Mouse (Mus musculus): Measurements from ENCODE around the gene Olfr643. TPM values are rescaled to one million over a fixed set of nuclear protein-coding genes. Genes with fewer than 3 reads are reported as not detected.

The Olfr643 gene
- not detected in 2 replicates for polyA plus RNA-seq (2012; rRNA removed)

DNA sequence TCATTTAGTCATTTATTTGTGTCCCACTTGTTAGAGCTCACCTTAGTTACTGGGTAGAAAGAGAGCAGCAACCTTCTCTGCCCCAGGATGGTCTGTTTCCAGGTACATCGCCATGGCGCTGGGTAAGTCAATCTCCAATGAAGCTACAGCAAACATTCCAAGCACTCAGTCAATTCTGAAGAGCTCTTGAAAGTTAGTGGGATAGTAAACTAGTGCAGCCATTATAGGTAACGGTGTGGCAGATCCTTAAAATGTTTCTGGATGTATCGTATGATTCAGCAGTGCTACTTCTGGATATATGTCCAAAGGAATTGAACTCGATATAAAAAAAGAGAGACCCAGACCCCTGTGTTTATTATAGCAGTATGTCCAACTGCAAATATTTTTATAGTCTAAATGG, at the start of gene Olfr643:
Gene Olfr643 (minus strand): TSS at position 101 of the 400 bp plus-strand sequence.
- DNase-seq (ENCODE audit: extremely low spot score in 1 of 2, low spot score in 1 of 2): no peak

GRCm38 (mm10) chr7:104183292-104183691, 46.1 kb upstream of the Olfr643 start, which contains the start of gene Olfr648:
TSS of gene Olfr648 (minus strand) at chr7:104183392.
- DNase-seq (ENCODE audit: extremely low spot score in 1 of 2, low spot score in 1 of 2): no peak

DNA sequence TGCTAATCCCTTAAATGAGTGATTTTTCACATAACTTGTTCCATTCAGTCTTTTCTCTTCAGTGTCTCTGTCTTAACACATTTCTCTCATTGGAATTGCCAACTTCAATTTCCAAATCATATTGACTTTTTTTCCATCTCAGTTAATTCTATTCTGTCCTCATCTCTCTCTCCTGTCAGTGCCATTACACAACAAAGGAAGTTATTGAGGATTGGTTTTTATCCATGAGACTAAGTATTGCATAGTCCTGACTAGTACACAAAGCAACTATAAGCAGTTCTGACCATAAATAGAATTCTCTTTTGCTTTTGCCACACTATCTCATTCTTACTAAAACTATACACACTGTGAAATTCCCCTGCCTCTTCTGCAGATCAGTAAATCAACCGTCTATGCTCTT, 41.9 kb upstream of the Olfr643 start:
- no peak for DNase-seq (ENCODE audit: extremely low spot score in 1 of 2, low spot score in 1 of 2)

- DNase-seq (ENCODE audit: extremely low spot score in 1 of 2, low spot score in 1 of 2): no peak
Observed at GRCm38 (mm10) chr7:104178422-104179054, 41.3 kb upstream of the Olfr643 start.

GRCm38 (mm10) chr7:104175085-104175484, 37.9 kb upstream of the Olfr643 start:
- no peak for DNase-seq (ENCODE audit: extremely low spot score in 1 of 2, low spot score in 1 of 2)

DNA sequence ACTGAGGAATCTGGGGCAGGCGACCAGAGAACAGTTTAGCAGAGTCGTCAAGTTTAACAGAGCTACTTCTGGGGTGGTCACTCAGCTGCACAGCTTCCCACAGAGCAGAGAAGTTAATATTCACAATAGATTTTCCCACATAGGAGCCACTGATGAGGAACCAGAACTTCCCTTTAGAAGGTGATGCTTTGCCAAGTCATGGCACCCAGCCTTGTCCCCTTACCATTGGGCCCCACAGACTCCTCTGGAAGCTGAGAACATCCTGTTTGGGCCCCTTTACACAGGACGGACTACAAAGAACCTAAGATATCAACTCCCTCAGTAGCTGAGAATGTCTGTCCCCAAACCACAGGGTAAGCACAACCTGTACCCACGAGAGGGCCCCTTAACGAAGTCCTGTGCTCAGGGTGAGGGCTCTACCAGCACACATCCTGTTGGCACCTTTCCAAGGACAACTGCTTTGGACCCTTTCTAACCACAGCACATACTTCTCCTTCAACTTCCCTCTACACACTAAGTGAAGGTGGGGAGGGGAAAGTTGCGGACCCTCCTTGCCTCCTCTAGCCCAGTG, 32.5 kb upstream of the Olfr643 start:
- no peak for DNase-seq (ENCODE audit: extremely low spot score in 1 of 2, low spot score in 1 of 2)

DNA sequence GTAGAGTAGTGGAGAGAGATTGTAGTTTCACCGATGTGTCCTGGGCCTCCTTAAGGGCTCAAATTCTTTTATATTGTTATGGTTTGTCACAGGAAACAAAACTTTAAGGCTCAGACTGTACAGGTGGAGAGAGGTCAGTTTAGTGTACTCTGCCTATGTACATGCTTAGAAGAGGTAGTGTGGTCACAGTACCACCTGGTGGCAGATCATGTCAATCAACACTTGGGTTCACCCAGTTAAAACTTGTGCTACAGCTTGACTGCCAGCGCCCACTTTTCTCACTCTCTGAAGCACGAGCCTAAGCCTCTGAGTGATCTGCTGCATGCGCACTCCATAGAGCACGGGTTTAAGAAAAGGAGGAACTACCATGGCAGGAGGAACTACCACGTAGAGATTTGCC, 29.9 kb upstream of the Olfr643 start:
- DNase-seq (ENCODE audit: extremely low spot score in 1 of 2, low spot score in 1 of 2): no peak

- DNase-seq (ENCODE audit: extremely low spot score in 1 of 2, low spot score in 1 of 2): no peak
Observed at GRCm38 (mm10) chr7:104150456-104150855, 13.3 kb upstream of the Olfr643 start, which contains the start of gene Ubqlnl. TSS of gene Ubqlnl (minus strand) at chr7:104150556.

DNA sequence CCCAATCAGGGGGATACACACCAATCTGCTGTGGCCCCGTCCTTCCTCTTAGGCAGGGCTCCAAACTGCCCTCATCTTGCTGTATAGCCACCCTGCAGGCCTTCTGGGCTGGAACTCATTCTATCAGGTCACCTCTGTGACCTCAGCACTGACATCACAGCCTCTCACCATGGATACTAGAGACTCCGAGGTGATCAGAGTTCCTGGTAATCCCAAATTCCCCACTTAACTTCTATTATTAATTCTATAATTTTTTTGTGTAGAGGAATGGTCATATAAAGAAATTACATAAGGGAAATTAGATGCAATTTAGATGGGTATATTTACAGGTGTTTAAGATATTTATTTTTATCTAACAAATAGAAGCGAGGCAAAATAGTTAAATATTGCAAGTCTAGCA, 6.0 kb upstream of the Olfr643 start, which contains the start of gene Ubqln3:
Gene Ubqln3 (minus strand): TSS at position 101 of the 400 bp plus-strand sequence.
- no peak for DNase-seq (ENCODE audit: extremely low spot score in 1 of 2, low spot score in 1 of 2)

DNA sequence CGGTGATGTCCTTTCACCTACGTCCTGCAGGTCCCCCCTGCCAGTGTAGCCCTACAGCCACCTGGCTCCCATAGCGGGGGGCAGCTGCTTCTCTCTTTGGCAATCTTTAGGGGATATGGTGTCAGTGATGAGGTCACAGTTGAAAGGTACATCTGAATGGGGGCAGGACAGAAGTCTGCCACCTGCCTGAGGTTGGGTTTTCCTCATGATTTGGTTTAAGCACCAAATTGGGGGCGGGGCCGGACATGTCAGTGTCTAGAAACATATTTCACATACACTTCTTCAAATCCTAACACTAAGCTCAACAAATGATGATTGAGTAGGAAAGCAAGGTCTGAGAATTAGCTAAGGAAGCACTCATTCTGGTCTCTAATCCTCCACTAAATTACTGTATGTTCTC, 7.5 kb downstream of the Olfr643 start, which contains the start of gene Ubqln5:
Gene Ubqln5 (minus strand): TSS at position 101 of the 400 bp plus-strand sequence.
- DNase-seq (ENCODE audit: extremely low spot score in 1 of 2, low spot score in 1 of 2): no peak

GRCm38 (mm10) chr7:104104757-104104972, 32.5 kb downstream of the Olfr643 start, which contains the start of gene Olfr646:
TSS of gene Olfr646 (plus strand) at chr7:104104873.
- no peak for DNase-seq (ENCODE audit: extremely low spot score in 1 of 2, low spot score in 1 of 2)

DNA sequence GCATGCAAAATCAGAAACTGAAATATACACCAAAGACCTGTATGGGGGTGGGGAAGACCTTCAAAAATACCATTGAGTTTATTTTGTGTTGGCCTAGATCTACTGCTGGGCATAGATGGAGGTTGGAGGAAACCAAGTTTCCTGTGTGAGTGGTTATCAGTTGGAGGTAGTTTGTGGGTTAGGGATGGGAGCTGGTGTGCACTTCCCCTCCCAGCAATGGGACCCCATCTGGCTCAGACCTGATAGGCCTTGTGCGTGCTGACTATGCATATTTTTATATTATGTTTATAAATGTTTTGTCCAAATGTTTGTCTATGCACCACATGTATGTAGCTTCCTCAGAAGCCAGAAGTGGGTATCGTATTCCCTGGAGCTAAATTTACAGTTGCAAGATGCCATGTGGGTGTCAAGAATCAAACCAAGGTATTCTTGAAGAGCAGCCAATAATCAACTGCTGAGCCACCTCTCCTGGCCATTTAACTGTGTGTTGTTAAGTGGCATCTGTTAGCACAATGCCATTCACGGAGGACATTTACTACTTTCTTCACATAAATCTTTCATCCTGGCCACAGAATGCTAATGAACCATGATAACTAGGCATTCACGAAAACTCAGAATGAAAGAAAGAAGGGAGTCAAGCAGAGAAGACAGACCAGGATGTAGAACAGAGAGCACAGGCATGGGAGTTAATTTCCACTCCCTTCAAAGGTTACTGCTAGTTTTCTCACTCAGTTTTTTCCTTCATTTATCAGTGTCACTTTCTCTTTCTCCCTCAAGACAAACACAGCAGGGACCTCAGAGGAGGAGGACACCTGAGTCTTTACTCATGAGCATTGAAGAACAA, 33.1 kb downstream of the Olfr643 start:
- DNase-seq (ENCODE audit: extremely low spot score in 1 of 2, low spot score in 1 of 2): no peak

- no peak for DNase-seq (ENCODE audit: extremely low spot score in 1 of 2, low spot score in 1 of 2)
Observed at GRCm38 (mm10) chr7:104085365-104085764, 51.8 kb downstream of the Olfr643 start, which contains the start of gene Olfr645. TSS of gene Olfr645 (minus strand) at chr7:104085465.

DNA sequence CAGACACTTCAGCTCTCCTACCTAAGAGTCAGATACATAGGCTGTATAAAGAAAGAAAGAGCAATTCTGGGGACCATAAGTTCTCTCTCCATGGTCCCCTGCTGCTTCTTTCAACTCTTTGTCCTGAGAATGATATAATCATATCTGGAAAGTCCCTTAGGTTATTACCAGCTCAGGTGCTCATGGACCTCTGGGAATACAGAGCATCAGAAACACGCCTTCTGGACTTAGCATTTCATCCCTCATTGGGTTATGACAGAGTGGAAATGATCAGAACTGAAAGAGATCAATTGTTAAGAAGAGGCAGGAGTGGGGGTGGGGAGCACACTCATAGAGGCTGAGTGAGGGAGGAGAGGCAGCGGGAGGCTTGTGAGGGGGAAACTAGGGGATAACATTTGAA, 65.4 kb downstream of the Olfr643 start, which contains the start of gene Olfr644:
Gene Olfr644 (minus strand): TSS at position 101 of the 400 bp plus-strand sequence.
- no peak for DNase-seq (ENCODE audit: extremely low spot score in 1 of 2, low spot score in 1 of 2)

- no peak for DNase-seq (ENCODE audit: extremely low spot score in 1 of 2, low spot score in 1 of 2)
Observed at GRCm38 (mm10) chr7:104061345-104061744, 75.9 kb downstream of the Olfr643 start, which contains the start of gene 4930516K23Rik. TSS of gene 4930516K23Rik (minus strand) at chr7:104061445.

- no peak for DNase-seq (ENCODE audit: extremely low spot score in 1 of 2, low spot score in 1 of 2)
Observed at GRCm38 (mm10) chr7:104059215-104059614, 78.0 kb downstream of the Olfr643 start.

- DNase-seq (ENCODE audit: extremely low spot score in 1 of 2, low spot score in 1 of 2): no peak
Observed at GRCm38 (mm10) chr7:104052566-104052965, 84.6 kb downstream of the Olfr643 start, which contains the start of gene Olfr642. TSS of gene Olfr642 (minus strand) at chr7:104052666.

DNA sequence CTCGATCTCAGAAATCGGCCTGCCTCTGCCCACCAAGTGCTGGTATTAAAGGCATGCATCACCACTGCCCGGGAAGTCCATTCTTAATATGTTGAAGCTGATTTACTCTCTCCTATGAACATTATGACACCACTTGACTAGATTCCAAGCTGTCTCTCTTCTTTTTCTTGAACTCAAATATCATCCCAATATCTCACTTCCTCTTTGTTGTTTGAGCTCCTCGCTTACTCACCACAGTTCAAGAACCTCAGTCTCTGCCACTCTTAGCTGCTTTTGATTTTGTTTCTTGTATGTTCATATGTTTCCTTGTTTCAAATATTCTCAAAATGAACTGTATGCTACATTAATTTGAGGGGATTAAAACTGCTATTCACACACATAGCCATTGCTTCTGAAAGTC, 86.5 kb downstream of the Olfr643 start:
- no peak for DNase-seq (ENCODE audit: extremely low spot score in 1 of 2, low spot score in 1 of 2)

- DNase-seq (ENCODE audit: extremely low spot score in 1 of 2, low spot score in 1 of 2): no peak
Observed at GRCm38 (mm10) chr7:104035145-104035544, 102.1 kb downstream of the Olfr643 start, which contains the start of gene Olfr641. TSS of gene Olfr641 (plus strand) at chr7:104035445.

GRCm38 (mm10) chr7:104026978-104027377, 110.2 kb downstream of the Olfr643 start:
- DNase-seq (ENCODE audit: extremely low spot score in 1 of 2, low spot score in 1 of 2): no peak

- DNase-seq (ENCODE audit: extremely low spot score in 1 of 2, low spot score in 1 of 2): no peak
Observed at GRCm38 (mm10) chr7:104025473-104025872, 111.7 kb downstream of the Olfr643 start, which contains the start of gene Olfr640. TSS of gene Olfr640 (minus strand) at chr7:104025573.
